Mouse (Mus musculus) kidney, embryonic 14.5 days (tissue): ENCODE results near the gene Ugt1a5. TPM values are rescaled to one million over a fixed set of nuclear protein-coding genes. Genes with fewer than 3 reads are reported as not detected.

Source experiments
- ATAC-seq: fragments of 200-750 bp; cut with Nextera tagmentation; 2 replicates; pipeline ENCODE4 v1.8.0; 2017; ENCODE audit warnings: moderate number of reproducible peaks, mild to moderate bottlenecking, moderate TSS enrichment, moderate library complexity; ENCODE audit not compliant: low FRiP score, low TSS enrichment
- H3K27ac ChIP-seq: fragments of 300-500 bp; sonication (generic); 2 replicates; pipeline ENCODE4 v1.5.1; 2014; ENCODE audit warnings: low read depth, mild to moderate bottlenecking, low read length, moderate library complexity, mixed read lengths
- H3K27me3 ChIP-seq: fragments of 300-500 bp; sonication (generic); 2 replicates; pipeline ENCODE4 v1.6.1; 2014; ENCODE audit warnings: mild to moderate bottlenecking, low read length; ENCODE audit not compliant: control insufficient read depth, insufficient read depth
- H3K36me3 ChIP-seq: fragments of 300-500 bp; sonication (generic); 2 replicates; pipeline ENCODE4 v1.6.1; 2014; ENCODE audit warnings: low read length, mixed read lengths; ENCODE audit not compliant: control insufficient read depth, insufficient read depth
- H3K4me1 ChIP-seq: fragments of 300-500 bp; sonication (generic); 2 replicates; pipeline ENCODE4 v1.6.1; 2014; ENCODE audit warnings: low read length, mixed read lengths; ENCODE audit not compliant: control insufficient read depth, insufficient read depth
- H3K4me2 ChIP-seq: fragments of 300-500 bp; sonication (generic); replicated peaks from 2 replicates; pipeline ENCODE4 v1.6.1; 2014; ENCODE audit warnings: low read depth, mild to moderate bottlenecking, low read length
- H3K4me3 ChIP-seq: fragments of 300-500 bp; sonication (generic); 2 replicates; pipeline ENCODE4 v1.5.1; 2014; ENCODE audit warnings: mild to moderate bottlenecking, low read length
- H3K9ac ChIP-seq: fragments of 300-500 bp; sonication (generic); 2 replicates; pipeline ENCODE4 v1.6.1; 2014; ENCODE audit warnings: low read depth, mild to moderate bottlenecking, low read length, moderate library complexity
- H3K9me3 ChIP-seq: fragments of 300-500 bp; sonication (generic); 2 replicates; pipeline ENCODE4 v1.6.1; 2016; ENCODE audit warnings: low read length; ENCODE audit not compliant: control insufficient read depth
- WGBS: fragments of 180-500 bp; shearing (Covaris S2); extraction: QIAGEN DNeasy Blood & Tissue Kit; methylation state at CpG from one replicate; pipeline ENCODE4 v1.1.7; 2014; 5-methylcytosine and 5-hydroxymethylcytosine counted together
- polyA plus RNA-seq: library from polyadenylated mRNA; unstranded; fragments of >200 nt; fragmentation: Nextera tagmentation; extraction: Ambion mirVana; gene quantifications from 2 replicates; pipeline ENCODE4 v1.2.1, GENCODE M21; 2014

Gene Ugt1a5
- polyA plus RNA-seq, 1 experiment from 2014 or later = not detected

- H3K27ac ChIP-seq = no peak overlapping the region
- H3K27me3 ChIP-seq = no peaks in the 10 kb centered on the region
- 0 out of 2 replicates have a peak, but pooled peaks have one; percentile 0 for ATAC-seq
- H3K36me3 ChIP-seq = no peaks in the 10 kb centered on the region
- peaks cover 88% of the 10 kb centered on the region for H3K9me3 ChIP-seq
- H3K4me1 ChIP-seq = no peaks in the 10 kb centered on the region
- 76% methylated on average over 6 of the region's 6 CpGs for WGBS
- no peak overlapping the region for H3K4me3 ChIP-seq
- no peak overlapping the region for H3K4me2 ChIP-seq
- no peak overlapping the region for H3K9ac ChIP-seq
These were observed 73.0 kb downstream of the Ugt1a5 start for GRCm38 (mm10) chr1:88238771-88239170.

- 74% methylated on average over 5 of the region's 5 CpGs for WGBS
- Histone ChIP-seq H3K4me2 (no peak overlapping the region), H3K27ac (no peak overlapping the region), H3K4me3 (no peak overlapping the region), H3K27me3 (no peaks in the 10 kb centered on the region), H3K4me1 (no peaks in the 10 kb centered on the region), H3K9ac (no peak overlapping the region), H3K9me3 (peaks cover 88% of the 10 kb centered on the region), H3K36me3 (no peaks in the 10 kb centered on the region)
- ATAC-seq = no peak
These were observed 74.3 kb downstream of the Ugt1a5 start for GRCm38 (mm10) chr1:88240072-88240471.

GRCm38 (mm10) chr1:88240579-88240978, 74.8 kb downstream of the Ugt1a5 start:
- Histone ChIP-seq H3K4me1 (no peaks in the 10 kb centered on the region), H3K36me3 (no peaks in the 10 kb centered on the region), H3K27me3 (no peaks in the 10 kb centered on the region), H3K9ac (no peak overlapping the region), H3K27ac (no peak overlapping the region), H3K4me3 (no peak overlapping the region), H3K4me2 (no peak overlapping the region), H3K9me3 (peaks cover 88% of the 10 kb centered on the region)
- no peak; the same call in 1 of the 2 replicates for ATAC-seq
- 74% methylated on average over 4 of the region's 4 CpGs for WGBS

DNA sequence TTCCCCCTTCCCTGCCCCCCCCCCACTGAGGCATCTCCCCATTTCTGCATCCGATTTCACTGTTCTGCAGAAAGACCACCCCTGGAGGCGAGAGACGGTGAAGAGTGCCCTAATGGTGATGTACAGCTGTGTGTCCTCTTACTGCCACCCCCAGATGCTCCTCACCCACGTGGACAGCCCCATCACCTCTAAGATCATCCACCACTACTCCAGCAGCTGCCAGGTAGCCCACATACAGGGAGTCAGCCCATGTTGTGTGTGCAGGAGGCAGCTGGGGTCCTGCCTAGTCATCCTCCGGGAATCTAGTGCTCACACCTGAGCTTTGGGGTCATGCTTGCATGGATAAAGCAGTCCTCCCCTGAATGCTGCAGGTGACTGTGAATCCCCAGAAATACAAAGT, 78.0 kb downstream of the Ugt1a5 start:
- Histone ChIP-seq H3K27ac (no peak overlapping the region), H3K36me3 (no peaks in the 10 kb centered on the region), H3K4me3 (no peak overlapping the region), H3K9me3 (peaks cover 89% of the 10 kb centered on the region), H3K4me2 (no peak overlapping the region), H3K27me3 (no peaks in the 10 kb centered on the region), H3K9ac (no peak overlapping the region), H3K4me1 (no peaks in the 10 kb centered on the region)
- WGBS = 61% methylated on average over 5 of the region's 5 CpGs
- no peak for ATAC-seq

DNA sequence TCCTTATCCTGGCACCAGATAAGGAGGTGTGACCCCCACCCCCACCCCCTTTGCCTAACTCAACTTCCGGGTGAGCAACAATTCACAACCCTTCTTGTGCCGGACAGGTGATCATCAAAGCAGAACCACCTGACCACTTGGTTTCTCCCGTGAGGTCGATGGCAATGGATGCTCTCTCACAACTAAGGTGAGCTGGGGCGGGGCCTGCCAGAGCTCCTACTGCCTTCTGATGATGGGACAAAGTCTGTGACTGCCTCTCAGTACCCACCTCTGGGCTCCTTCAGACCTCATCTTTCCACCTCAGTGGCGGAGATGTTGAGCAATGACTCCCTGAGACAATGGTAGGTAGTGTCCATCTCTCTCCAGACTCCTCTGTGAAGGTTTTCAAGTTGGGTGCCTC, 80.1 kb downstream of the Ugt1a5 start:
- 77% methylated on average over 6 of the region's 6 CpGs for WGBS
- H3K27me3 ChIP-seq = no peaks in the 10 kb centered on the region
- H3K27ac ChIP-seq = no peak overlapping the region
- ATAC-seq = no peak
- no peak overlapping the region for H3K4me3 ChIP-seq
- peaks cover 87% of the 10 kb centered on the region for H3K9me3 ChIP-seq
- no peaks in the 10 kb centered on the region for H3K36me3 ChIP-seq
- H3K9ac ChIP-seq = no peak overlapping the region
- H3K4me2 ChIP-seq = no peak overlapping the region
- H3K4me1 ChIP-seq = no peaks in the 10 kb centered on the region

GRCm38 (mm10) chr1:88246386-88246785, 80.6 kb downstream of the Ugt1a5 start:
- Histone ChIP-seq H3K27ac (no peak overlapping the region), H3K4me3 (no peak overlapping the region), H3K36me3 (no peaks in the 10 kb centered on the region), H3K27me3 (no peaks in the 10 kb centered on the region), H3K9me3 (peaks cover 83% of the 10 kb centered on the region), H3K4me2 (no peak overlapping the region), H3K9ac (no peak overlapping the region), H3K4me1 (no peaks in the 10 kb centered on the region)
- ATAC-seq = no peak
- WGBS = 52% methylated on average over 6 of the region's 6 CpGs

DNA sequence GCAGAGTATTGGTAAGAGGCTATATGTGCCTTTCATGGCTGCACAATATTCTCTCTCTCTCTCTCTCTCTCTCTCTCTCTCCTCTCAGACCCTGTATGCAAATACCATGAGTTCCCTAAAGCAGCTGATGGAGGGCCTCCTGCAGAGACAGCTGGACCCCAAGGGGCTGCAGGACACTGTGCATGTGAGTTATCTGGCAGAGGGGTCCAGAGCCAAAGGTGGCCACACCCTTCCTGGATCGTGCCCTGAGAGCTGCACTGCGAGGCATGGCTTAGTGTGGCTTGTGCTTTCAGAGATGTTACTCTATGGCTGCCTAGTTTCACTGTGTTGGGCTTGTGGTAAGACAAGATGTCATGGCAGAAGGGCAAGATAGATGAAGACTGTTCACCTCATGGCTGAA, 81.8 kb downstream of the Ugt1a5 start:
- Histone ChIP-seq H3K4me2 (no peak overlapping the region), H3K27ac (no peak overlapping the region), H3K4me1 (no peaks in the 10 kb centered on the region), H3K36me3 (no peaks in the 10 kb centered on the region), H3K4me3 (no peak overlapping the region), H3K9me3 (peaks cover 84% of the 10 kb centered on the region), H3K27me3 (no peaks in the 10 kb centered on the region), H3K9ac (no peak overlapping the region)
- ATAC-seq = no peak
- 46% methylated on average over 2 of the region's 2 CpGs for WGBS

GRCm38 (mm10) chr1:88248658-88249057, 82.8 kb downstream of the Ugt1a5 start:
- Histone ChIP-seq H3K4me2 (no peak overlapping the region), H3K9ac (no peak overlapping the region), H3K36me3 (no peaks in the 10 kb centered on the region), H3K4me3 (no peak overlapping the region), H3K9me3 (peaks cover 83% of the 10 kb centered on the region), H3K27me3 (no peaks in the 10 kb centered on the region), H3K4me1 (no peaks in the 10 kb centered on the region), H3K27ac (no peak overlapping the region)
- no peak for ATAC-seq
- WGBS = 72% methylated on average over 4 of the region's 4 CpGs

DNA sequence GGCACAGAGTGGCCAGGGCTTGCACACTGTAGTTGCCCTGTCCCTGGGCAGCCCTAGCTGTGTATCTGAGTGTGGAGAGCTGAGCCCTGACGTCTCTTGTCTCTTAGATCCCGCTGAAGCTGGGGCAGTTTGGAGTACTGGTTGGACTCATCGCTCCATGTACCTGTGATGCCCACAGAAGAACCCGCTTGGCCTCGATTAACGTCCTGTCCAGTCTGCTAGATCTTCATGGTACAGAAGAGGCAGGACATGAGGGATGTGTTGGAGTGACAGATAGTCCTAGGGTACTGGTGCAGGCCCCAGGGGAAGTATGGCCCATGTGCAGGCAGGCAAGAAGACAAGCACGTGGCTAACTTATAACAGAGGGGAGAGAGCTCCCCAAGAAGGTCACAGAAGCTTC, 83.8 kb downstream of the Ugt1a5 start:
- Histone ChIP-seq H3K27ac (no peak overlapping the region), H3K27me3 (no peaks in the 10 kb centered on the region), H3K9ac (no peak overlapping the region), H3K4me2 (no peak overlapping the region), H3K36me3 (no peaks in the 10 kb centered on the region), H3K4me3 (no peak overlapping the region), H3K9me3 (peaks cover 81% of the 10 kb centered on the region), H3K4me1 (no peaks in the 10 kb centered on the region)
- 80% methylated on average over 7 of the region's 7 CpGs for WGBS
- ATAC-seq = no peak

GRCm38 (mm10) chr1:88250023-88250422, 84.2 kb downstream of the Ugt1a5 start:
- no peak overlapping the region for H3K4me3 ChIP-seq
- no peak overlapping the region for H3K4me2 ChIP-seq
- peaks cover 81% of the 10 kb centered on the region for H3K9me3 ChIP-seq
- no peaks in the 10 kb centered on the region for H3K36me3 ChIP-seq
- 82% methylated on average over 5 of the region's 5 CpGs for WGBS
- no peaks in the 10 kb centered on the region for H3K27me3 ChIP-seq
- H3K9ac ChIP-seq = no peak overlapping the region
- no peaks in the 10 kb centered on the region for H3K4me1 ChIP-seq
- no peak overlapping the region for H3K27ac ChIP-seq
- ATAC-seq = no peak
